Mouse (Mus musculus) kidney, adult 2 months (tissue): ENCODE measurements around the gene Zfp747. TPM values are rescaled to one million over a fixed set of nuclear protein-coding genes. Genes with fewer than 3 reads are reported as not detected.

ENCODE experiments used
- DNase-seq: peaks from one replicate; pipeline ENCODE4 v3.0.0; 2021
- H3K27ac ChIP-seq: fragments of 200-500 bp; 2 replicates; pipeline ENCODE4 v1.5.1; 2012; ENCODE audit warnings: low read depth, low read length, control low read depth, inconsistent platforms; ENCODE audit not compliant: insufficient read depth
- H3K27me3 ChIP-seq: fragments of 200-500 bp; replicated peaks from 2 replicates; pipeline ENCODE4 v1.6.1; 2012; ENCODE audit warnings: mild to moderate bottlenecking, moderate library complexity, low read length, inconsistent platforms; ENCODE audit not compliant: control insufficient read depth, insufficient read depth
- H3K36me3 ChIP-seq: fragments of 200-500 bp; 2 replicates; pipeline ENCODE4 v1.6.1; 2012; ENCODE audit warnings: mild to moderate bottlenecking, moderate library complexity, low read length, inconsistent platforms; ENCODE audit not compliant: control insufficient read depth, insufficient read depth
- H3K4me1 ChIP-seq: fragments of 200-500 bp; 2 replicates; pipeline ENCODE4 v1.6.1; 2011; ENCODE audit warnings: low read length; ENCODE audit not compliant: control insufficient read depth, insufficient read depth
- H3K4me3 ChIP-seq: fragments of 200-500 bp; 2 replicates; pipeline ENCODE4 v1.5.1; 2011; ENCODE audit warnings: mild to moderate bottlenecking, low read depth, low read length, control low read depth; ENCODE audit not compliant: insufficient read depth
- CTCF ChIP-seq: fragments of 200-500 bp; conservative IDR thresholded peaks from 2 replicates; pipeline ENCODE4 v1.5.1; 2011; ENCODE audit warnings: low read depth, mild to moderate bottlenecking, control low read depth, low read length, moderate library complexity, mixed read lengths; ENCODE audit not compliant: insufficient read depth, insufficient read length
- POLR2A ChIP-seq: fragments of 200-500 bp; IDR thresholded peaks from one replicate; pipeline ENCODE4 v1.6.1; 2011; ENCODE audit warnings: low read depth, low read length, control low read depth
- WGBS: fragments of 180-500 bp; shearing (Covaris S2); methylation state at CpG from one replicate; pipeline ENCODE4 v1.1.7; 2018; 5-methylcytosine and 5-hydroxymethylcytosine counted together
- polyA plus RNA-seq: library from polyadenylated mRNA; depleted of rRNA; stranded (reverse); fragments of >200 nt; gene quantifications from 2 replicates; pipeline ENCODE4 v1.2.3, GENCODE M21; 2012; rRNA removed

The Zfp747 gene
- polyA plus RNA-seq, 1 experiment: 6.5 TPM

- peak; percentile 13 for TF ChIP-seq POLR2A
- TF ChIP-seq CTCF: no peak
- Histone ChIP-seq H3K4me3 (no peak overlapping the region), H3K27ac (peak overlapping the region; percentile 64), H3K27me3 (no peaks in the 10 kb centered on the region), H3K4me1 (peaks cover 32% of the 10 kb centered on the region), H3K36me3 (no peaks in the 10 kb centered on the region)
- peak; percentile 90 for DNase-seq
- 30% methylated on average over 8 of the region's 8 CpGs for WGBS
Measured at GRCm38 (mm10) chr7:127341356-127341755, 34.5 kb downstream of the Zfp747 start.

- 47% methylated on average over 4 of the region's 4 CpGs for WGBS
- TF ChIP-seq POLR2A: no peak
- TF ChIP-seq CTCF: no peak
- no peak overlapping the region for H3K4me3 ChIP-seq
- peaks cover 17% of the 10 kb centered on the region for H3K4me1 ChIP-seq
- no peaks in the 10 kb centered on the region for H3K36me3 ChIP-seq
- peak; percentile 54 for DNase-seq
- H3K27ac ChIP-seq: peak overlapping the region; percentile 57; the same call in 1 of the 2 replicates
- no peaks in the 10 kb centered on the region for H3K27me3 ChIP-seq
Measured at GRCm38 (mm10) chr7:127337636-127338035, 38.2 kb downstream of the Zfp747 start.

- Histone ChIP-seq H3K27ac (no peak overlapping the region), H3K4me1 (no peaks in the 10 kb centered on the region; the same call in 1 of the 2 replicates), H3K27me3 (no peaks in the 10 kb centered on the region), H3K4me3 (no peak overlapping the region), H3K36me3 (no peaks in the 10 kb centered on the region)
- 72% methylated on average over 4 of the region's 4 CpGs for WGBS
- peak; percentile 8 for DNase-seq
- no peak for TF ChIP-seq POLR2A
- TF ChIP-seq CTCF: no peak
Measured at GRCm38 (mm10) chr7:127335604-127336003, 40.2 kb downstream of the Zfp747 start.

GRCm38 (mm10) chr7:127333240-127333639 is 42.6 kb downstream of the Zfp747 start:
- Histone ChIP-seq H3K27ac (no peak overlapping the region), H3K4me1 (no peaks in the 10 kb centered on the region), H3K4me3 (no peak overlapping the region), H3K36me3 (no peaks in the 10 kb centered on the region), H3K27me3 (no peaks in the 10 kb centered on the region)
- TF ChIP-seq CTCF (no peak), POLR2A (no peak)
- no peak for DNase-seq
- 86% methylated on average over 6 of the region's 6 CpGs for whole genome bisulfite sequencing

- WGBS: 31% methylated on average over 2 of the region's 2 CpGs
- Histone ChIP-seq H3K4me3 (no peak overlapping the region), H3K27me3 (no peaks in the 10 kb centered on the region), H3K4me1 (peaks cover 4% of the 10 kb centered on the region; the same call in 1 of the 2 replicates), H3K27ac (no peak overlapping the region), H3K36me3 (no peaks in the 10 kb centered on the region)
- DNase-seq: peak; percentile 66
- TF ChIP-seq CTCF: no peak
- no peak for TF ChIP-seq POLR2A
Measured at GRCm38 (mm10) chr7:127326685-127327084, 49.2 kb downstream of the Zfp747 start.

GRCm38 (mm10) chr7:127325550-127325949 is 50.3 kb downstream of the Zfp747 start:
- peak; percentile 73 for DNase-seq
- no peak overlapping the region for H3K4me3 ChIP-seq
- 50% methylated on average over 8 of the region's 8 CpGs for WGBS
- TF ChIP-seq POLR2A (no peak), CTCF (no peak)
- H3K4me1 ChIP-seq: peaks cover 4% of the 10 kb centered on the region; the same call in 1 of the 2 replicates
- no peaks in the 10 kb centered on the region for H3K36me3 ChIP-seq
- H3K27me3 ChIP-seq: no peaks in the 10 kb centered on the region
- H3K27ac ChIP-seq: no peak overlapping the region

GRCm38 (mm10) chr7:127324944-127325343 is 50.9 kb downstream of the Zfp747 start:
- no peak overlapping the region for H3K27ac ChIP-seq
- H3K36me3 ChIP-seq: no peaks in the 10 kb centered on the region
- no peaks in the 10 kb centered on the region for H3K27me3 ChIP-seq
- H3K4me3 ChIP-seq: no peak overlapping the region
- H3K4me1 ChIP-seq: peaks cover 4% of the 10 kb centered on the region; the same call in 1 of the 2 replicates
- WGBS: 85% methylated on average over 7 of the region's 7 CpGs
- TF ChIP-seq POLR2A (no peak), CTCF (no peak)
- DNase-seq: no peak

Other genes with a start within 250 kb of the Zfp747 start
- gene Spn, start 238.2 kb downstream of the Zfp747 start, polyA plus RNA-seq: 2.7 and 5.2 TPM in 2 replicates
- 26.9 and 33.6 TPM in 2 replicates for gene Cd2bp2, start 180.0 kb downstream of the Zfp747 start, polyA plus RNA-seq
- 26.8 and 28.5 TPM in 2 replicates for gene Tbc1d10b, start 167.6 kb downstream of the Zfp747 start, polyA plus RNA-seq
- gene Mylpf, start 167.2 kb downstream of the Zfp747 start, polyA plus RNA-seq: 0.33 and 90.1 TPM in 2 replicates
- 7.9 and 9.6 TPM in 2 replicates for gene Zfp553, start 143.0 kb downstream of the Zfp747 start, polyA plus RNA-seq
- 24.1 and 38.4 TPM in 2 replicates for gene Sept1, start 142.9 kb downstream of the Zfp747 start, polyA plus RNA-seq
- 48.4 and 85.5 TPM in 2 replicates for gene Zfp771, start 131.8 kb downstream of the Zfp747 start, polyA plus RNA-seq
- gene Dctpp1, start 115.3 kb downstream of the Zfp747 start, polyA plus RNA-seq: 68.9 and 70.5 TPM in 2 replicates
- 153 and 156 TPM in 2 replicates for gene Sephs2, start 102.0 kb downstream of the Zfp747 start, polyA plus RNA-seq
- gene Itgal, start 79.8 kb downstream of the Zfp747 start, polyA plus RNA-seq: 2.9 and 7.2 TPM in 2 replicates
- gene Zfp768, start 30.5 kb downstream of the Zfp747 start, polyA plus RNA-seq: 36.7 and 52.0 TPM in 2 replicates
- 3.3 and 3.4 TPM in 2 replicates for gene 9130019O22Rik, start 11.1 kb upstream of the Zfp747 start, polyA plus RNA-seq
- gene E430018J23Rik, start 17.6 kb upstream of the Zfp747 start, polyA plus RNA-seq: 5.5 and 7.4 TPM in 2 replicates
- gene Zfp764, start 30.8 kb upstream of the Zfp747 start, polyA plus RNA-seq: 6.2 and 6.6 TPM in 2 replicates
- 19.1 TPM in 2 replicates for gene Zfp688, start 46.0 kb upstream of the Zfp747 start, polyA plus RNA-seq
- 3.0 and 3.4 TPM in 2 replicates for gene Zfp689, start 73.1 kb upstream of the Zfp747 start, polyA plus RNA-seq
- gene Prr14, start 83.6 kb upstream of the Zfp747 start, polyA plus RNA-seq: 58.7 and 62.6 TPM in 2 replicates
- gene Fbrs, start 103.1 kb upstream of the Zfp747 start, polyA plus RNA-seq: 19.1 and 23.7 TPM in 2 replicates
- gene Srcap, start 135.9 kb upstream of the Zfp747 start, polyA plus RNA-seq: 17.0 and 18.6 TPM in 2 replicates
- 12.5 and 13.1 TPM in 2 replicates for gene Gm42715, start 143.5 kb upstream of the Zfp747 start, polyA plus RNA-seq
- not detected in 2 replicates for gene Tmem265, start 185.3 kb upstream of the Zfp747 start, polyA plus RNA-seq
- gene Phkg2, start 197.3 kb upstream of the Zfp747 start, polyA plus RNA-seq: 53.6 and 65.6 TPM in 2 replicates
- gene Ccdc189, start 212.5 kb upstream of the Zfp747 start, polyA plus RNA-seq: 17.1 and 18.6 TPM in 2 replicates
- 24.7 and 25.7 TPM in 2 replicates for gene Rnf40, start 212.7 kb upstream of the Zfp747 start, polyA plus RNA-seq
- gene Zfp629, start 239.7 kb upstream of the Zfp747 start, polyA plus RNA-seq: 12.3 and 16.9 TPM in 2 replicates